Mouse (Mus musculus): ENCODE measurements at regions not wholly inside any gene's neighbourhood (a gene's known extent, or its start where the extent isn't known, plus 50 kb on each side); places are given as distances from the start of the nearest gene placed in this dataset.

GRCm38 (mm10) chr15:56496355-56496754, 981.1 kb downstream of the Slc22a22 start:
- WGBS = 81% methylated on average over 2 of the region's 2 CpGs
- H3K36me3 ChIP-seq = no peaks in the 10 kb centered on the region
- H3K4me2 ChIP-seq = no peak overlapping the region
- no peaks in the 10 kb centered on the region for H3K27me3 ChIP-seq
- H3K9ac ChIP-seq = no peak overlapping the region
- no peaks in the 10 kb centered on the region for H3K9me3 ChIP-seq
- no peak overlapping the region for H3K27ac ChIP-seq (replicated peaks)
- no peaks in the 10 kb centered on the region for H3K4me1 ChIP-seq (replicated peaks)
- ATAC-seq (ENCODE audit: low FRiP score, low read depth) = no peak
- no peak overlapping the region for H3K4me3 ChIP-seq

DNA sequence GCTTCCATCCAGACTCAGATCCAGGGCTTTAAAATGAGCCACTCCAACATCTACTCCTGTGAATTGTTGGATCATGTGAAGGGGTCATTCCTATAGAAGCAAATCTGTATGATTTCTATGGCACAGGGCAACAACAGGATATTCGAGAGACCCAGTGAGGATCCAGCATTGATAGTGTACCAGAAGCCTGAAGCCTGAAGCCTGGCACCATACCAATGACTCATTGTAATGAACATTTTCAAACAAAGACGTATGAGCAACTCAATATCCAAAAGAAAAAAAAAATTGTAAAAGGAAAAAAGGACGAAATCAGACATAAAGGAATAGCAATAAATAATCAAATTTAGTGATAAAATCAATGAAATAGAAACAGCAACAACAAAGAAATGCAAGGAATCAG, 991.5 kb downstream of the Slc22a22 start:
- H3K36me3 ChIP-seq = no peaks in the 10 kb centered on the region
- no peaks in the 10 kb centered on the region for H3K9me3 ChIP-seq
- ATAC-seq (ENCODE audit: low FRiP score, low read depth) = no peak
- H3K9ac ChIP-seq = no peak overlapping the region
- H3K4me2 ChIP-seq = no peak overlapping the region
- no peak overlapping the region for H3K27ac ChIP-seq (replicated peaks)
- H3K27me3 ChIP-seq = no peaks in the 10 kb centered on the region
- no peaks in the 10 kb centered on the region for H3K4me1 ChIP-seq (replicated peaks)
- WGBS = 79% methylated on average over 3 of the region's 3 CpGs
- no peak overlapping the region for H3K4me3 ChIP-seq

GRCm38 (mm10) chr15:56484693-56485092, 992.7 kb downstream of the Slc22a22 start:
- H3K27ac ChIP-seq (replicated peaks) = no peak overlapping the region
- no peaks in the 10 kb centered on the region for H3K9me3 ChIP-seq
- 82% methylated on average over 3 of the region's 3 CpGs for WGBS
- H3K4me3 ChIP-seq = no peak overlapping the region
- H3K36me3 ChIP-seq = no peaks in the 10 kb centered on the region
- H3K4me2 ChIP-seq = no peak overlapping the region
- H3K27me3 ChIP-seq = no peaks in the 10 kb centered on the region
- H3K9ac ChIP-seq = no peak overlapping the region
- no peak for ATAC-seq (ENCODE audit: low FRiP score, low read depth)
- H3K4me1 ChIP-seq (replicated peaks) = no peaks in the 10 kb centered on the region

DNA sequence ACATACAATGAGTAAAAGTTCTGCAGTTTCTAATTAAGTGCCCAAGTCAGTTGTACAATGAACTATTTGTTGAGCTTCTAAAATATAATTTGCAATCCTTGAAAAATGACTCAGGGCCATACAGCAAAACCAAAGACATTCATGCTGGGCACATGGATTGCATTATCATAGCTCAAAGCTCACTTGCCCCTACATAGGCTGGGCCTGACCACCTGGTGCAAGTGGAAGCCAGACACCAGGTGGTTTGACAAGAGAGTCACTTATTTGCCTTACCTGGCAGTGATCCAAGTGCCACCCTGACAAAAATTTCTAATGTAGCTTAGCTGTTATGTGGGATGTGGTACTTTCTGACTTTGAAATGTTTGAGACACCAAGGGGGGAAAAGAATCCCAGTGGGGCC, 997.7 kb downstream of the Slc22a22 start:
- no peaks in the 10 kb centered on the region for H3K4me1 ChIP-seq (replicated peaks)
- H3K4me2 ChIP-seq = no peak overlapping the region

DNA sequence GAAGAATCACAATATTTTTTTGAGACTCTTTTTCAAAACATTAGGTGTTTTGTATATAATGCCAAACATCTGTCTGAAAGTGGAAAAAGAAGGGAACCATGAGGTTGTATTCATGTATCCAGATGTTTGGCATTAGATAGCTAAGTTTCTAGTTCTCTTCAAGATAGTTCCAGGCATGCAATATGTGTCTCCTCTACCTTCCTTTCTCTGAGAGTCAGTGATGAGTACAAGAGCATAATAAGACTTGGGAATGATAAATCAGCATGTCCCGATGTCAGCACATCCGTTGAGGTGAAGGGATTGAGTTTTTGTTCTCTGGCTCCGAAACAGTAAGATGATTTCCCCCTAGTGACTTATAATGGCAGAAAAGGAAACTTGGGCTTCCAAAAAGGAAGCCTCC, 998.4 kb downstream of the Slc22a22 start:
- Histone ChIP-seq H3K9me3 (no peaks in the 10 kb centered on the region), H3K4me1 (replicated peaks) (no peaks in the 10 kb centered on the region), H3K9ac (no peak overlapping the region), H3K4me2 (no peak overlapping the region), H3K27ac (replicated peaks) (no peak overlapping the region), H3K27me3 (no peaks in the 10 kb centered on the region), H3K4me3 (no peak overlapping the region), H3K36me3 (no peaks in the 10 kb centered on the region)
- WGBS = 79% methylated on average over 3 of the region's 3 CpGs
- no peak for ATAC-seq (ENCODE audit: low FRiP score, low read depth)

More for the DNA sequence above, 997.7 kb downstream of the Slc22a22 start:
- Histone ChIP-seq H3K9ac (no peak overlapping the region), H3K4me3 (no peak overlapping the region), H3K36me3 (no peaks in the 10 kb centered on the region), H3K27ac (replicated peaks) (no peak overlapping the region), H3K27me3 (no peaks in the 10 kb centered on the region), H3K9me3 (no peaks in the 10 kb centered on the region)
- ATAC-seq (ENCODE audit: low FRiP score, low read depth) = no peak

- Histone ChIP-seq H3K9ac (no peak overlapping the region), H3K27ac (replicated peaks) (no peak overlapping the region), H3K4me1 (replicated peaks) (no peaks in the 10 kb centered on the region), H3K4me2 (no peak overlapping the region), H3K36me3 (no peaks in the 10 kb centered on the region), H3K27me3 (no peaks in the 10 kb centered on the region), H3K9me3 (no peaks in the 10 kb centered on the region), H3K4me3 (no peak overlapping the region)
- 92% methylated on average over 1 of the region's 1 CpGs for WGBS
- ATAC-seq (ENCODE audit: low FRiP score, low read depth) = no peak
These were observed 1003.7 kb downstream of the Slc22a22 start for GRCm38 (mm10) chr15:56473679-56474078.

DNA sequence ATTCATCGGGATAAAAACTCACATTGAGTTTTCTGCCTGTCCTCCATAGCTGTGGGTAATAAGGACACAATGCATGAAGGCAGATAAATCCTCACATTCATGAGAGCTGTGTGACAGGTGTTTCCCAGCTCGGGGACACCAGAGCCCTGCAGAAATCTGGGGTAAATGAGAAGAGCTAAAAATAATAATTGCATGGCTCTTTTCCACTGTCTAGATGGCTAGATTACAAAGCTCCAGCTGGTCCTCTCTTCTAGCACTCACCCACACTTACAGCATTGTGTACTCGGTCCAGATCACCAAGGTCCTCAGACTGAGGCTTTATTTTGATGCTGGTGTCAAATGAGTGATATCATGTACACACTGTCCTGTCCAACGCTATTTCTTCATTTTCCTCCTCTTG, 1025.5 kb downstream of the Slc22a22 start:
- H3K4me3 ChIP-seq = no peak overlapping the region
- no peak for ATAC-seq (ENCODE audit: low FRiP score, low read depth)
- H3K9ac ChIP-seq = no peak overlapping the region
- H3K9me3 ChIP-seq = no peaks in the 10 kb centered on the region
- H3K4me1 ChIP-seq (replicated peaks) = no peaks in the 10 kb centered on the region
- WGBS = 74% methylated on average over 4 of the region's 4 CpGs
- no peaks in the 10 kb centered on the region for H3K27me3 ChIP-seq
- no peaks in the 10 kb centered on the region for H3K36me3 ChIP-seq
- no peak overlapping the region for H3K4me2 ChIP-seq
- H3K27ac ChIP-seq (replicated peaks) = no peak overlapping the region

- 51% methylated on average over 10 of the region's 10 CpGs for WGBS
These were observed 1029.3 kb downstream of the Slc22a22 start for GRCm38 (mm10) chr15:56448015-56448645.

GRCm38 (mm10) chr15:56440171-56440570, 1037.3 kb downstream of the Slc22a22 start:
- WGBS = 85% methylated on average over 4 of the region's 4 CpGs

More at GRCm38 (mm10) chr15:56448015-56448645, 1029.3 kb downstream of the Slc22a22 start:
- ATAC-seq (ENCODE audit: low FRiP score, low read depth) = peak; percentile 48; the same call in 1 of the 2 replicates
- Histone ChIP-seq H3K4me3 (no peak overlapping the region), H3K36me3 (no peaks in the 10 kb centered on the region), H3K4me1 (replicated peaks) (no peaks in the 10 kb centered on the region), H3K4me2 (no peak overlapping the region), H3K9me3 (no peaks in the 10 kb centered on the region), H3K27me3 (no peaks in the 10 kb centered on the region), H3K27ac (replicated peaks) (no peak overlapping the region), H3K9ac (no peak overlapping the region)

GRCm38 (mm10) chr15:56438370-56438769, 1039.1 kb downstream of the Slc22a22 start:
- no peak for ATAC-seq (ENCODE audit: low FRiP score, low read depth)
- Histone ChIP-seq H3K9me3 (no peaks in the 10 kb centered on the region), H3K27me3 (no peaks in the 10 kb centered on the region), H3K4me3 (no peak overlapping the region), H3K36me3 (no peaks in the 10 kb centered on the region), H3K27ac (replicated peaks) (no peak overlapping the region), H3K4me2 (no peak overlapping the region), H3K9ac (no peak overlapping the region), H3K4me1 (replicated peaks) (no peaks in the 10 kb centered on the region)
- WGBS = 85% methylated on average over 2 of the region's 2 CpGs

More at GRCm38 (mm10) chr15:56440171-56440570, 1037.3 kb downstream of the Slc22a22 start:
- ATAC-seq (ENCODE audit: low FRiP score, low read depth) = no peak
- Histone ChIP-seq H3K4me1 (replicated peaks) (no peaks in the 10 kb centered on the region), H3K4me3 (no peak overlapping the region), H3K27ac (replicated peaks) (no peak overlapping the region), H3K9me3 (no peaks in the 10 kb centered on the region), H3K9ac (no peak overlapping the region), H3K36me3 (no peaks in the 10 kb centered on the region), H3K27me3 (no peaks in the 10 kb centered on the region), H3K4me2 (no peak overlapping the region)

GRCm38 (mm10) chr15:56436131-56436530, 1041.3 kb downstream of the Slc22a22 start:
- H3K36me3 ChIP-seq = no peaks in the 10 kb centered on the region
- H3K4me3 ChIP-seq = no peak overlapping the region
- H3K9me3 ChIP-seq = no peaks in the 10 kb centered on the region
- H3K4me1 ChIP-seq (replicated peaks) = no peaks in the 10 kb centered on the region
- no peak for ATAC-seq (ENCODE audit: low FRiP score, low read depth)
- H3K4me2 ChIP-seq = no peak overlapping the region
- no peak overlapping the region for H3K9ac ChIP-seq
- H3K27me3 ChIP-seq = no peaks in the 10 kb centered on the region
- WGBS = 61% methylated on average over 6 of the region's 6 CpGs
- no peak overlapping the region for H3K27ac ChIP-seq (replicated peaks)

- no peak for ATAC-seq (ENCODE audit: low FRiP score, low read depth)
- no peak overlapping the region for H3K4me2 ChIP-seq
- H3K9me3 ChIP-seq = no peaks in the 10 kb centered on the region
- no peaks in the 10 kb centered on the region for H3K36me3 ChIP-seq
- no peaks in the 10 kb centered on the region for H3K4me1 ChIP-seq (replicated peaks)
- no peaks in the 10 kb centered on the region for H3K27me3 ChIP-seq
- WGBS = 17% methylated on average over 4 of the region's 4 CpGs
- no peak overlapping the region for H3K27ac ChIP-seq (replicated peaks)
- no peak overlapping the region for H3K4me3 ChIP-seq
- no peak overlapping the region for H3K9ac ChIP-seq
These were observed 1051.4 kb downstream of the Slc22a22 start for GRCm38 (mm10) chr15:56425986-56426385.

GRCm38 (mm10) chr15:56420681-56421080, 1056.7 kb downstream of the Slc22a22 start:
- Histone ChIP-seq H3K27me3 (no peaks in the 10 kb centered on the region), H3K9ac (no peak overlapping the region), H3K4me1 (replicated peaks) (no peaks in the 10 kb centered on the region), H3K27ac (replicated peaks) (no peak overlapping the region), H3K36me3 (no peaks in the 10 kb centered on the region), H3K9me3 (no peaks in the 10 kb centered on the region), H3K4me2 (no peak overlapping the region), H3K4me3 (no peak overlapping the region)
- ATAC-seq (ENCODE audit: low FRiP score, low read depth) = no peak
- WGBS = 18% methylated on average over 1 of the region's 1 CpGs

All from hindbrain, embryonic 15.5 days (tissue).